Mouse (Mus musculus): ENCODE results near the gene Hmgxb4.
A peak's percentile ranks its signal among the peaks of the same experiment; 100 is the strongest.

Hmgxb4 gene

GRCm38 (mm10) chr8:75018274-75018972, 25.3 kb downstream of the Hmgxb4 start:
- no peak for DNase-seq (ENCODE audit: low spot score in 2 of 2)

DNA sequence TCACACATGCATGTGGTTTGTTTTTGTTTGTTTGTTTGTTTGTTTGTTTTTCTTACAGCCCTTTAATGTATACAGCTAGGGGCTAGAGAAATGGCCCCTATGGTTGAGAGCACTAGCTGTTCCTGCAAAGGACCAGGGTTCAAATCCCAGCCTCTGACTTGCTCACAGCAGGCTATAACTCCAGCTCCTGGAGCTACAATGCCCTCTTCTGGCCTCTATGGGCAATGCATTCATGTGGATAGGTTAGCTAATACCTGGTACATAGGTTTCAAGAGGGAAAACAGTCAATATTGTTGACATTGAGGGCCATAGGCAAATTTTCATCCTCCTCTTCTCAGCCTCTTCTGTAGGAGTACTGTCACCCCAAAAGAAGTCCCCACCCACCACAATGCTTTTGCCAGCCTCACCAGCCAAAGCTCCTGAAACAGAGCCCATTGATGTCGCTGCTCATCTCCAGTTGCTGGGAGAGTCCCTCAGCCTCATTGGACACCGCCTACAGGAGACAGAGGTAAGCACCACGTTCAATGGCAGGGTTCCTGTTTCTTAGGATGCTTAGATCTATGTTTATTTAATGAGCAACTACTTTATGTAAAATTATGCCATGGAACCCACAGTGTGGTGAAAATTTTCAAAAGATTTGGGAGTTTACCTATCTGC, 30.6 kb downstream of the Hmgxb4 start:
- no peak for DNase-seq (ENCODE audit: low spot score in 2 of 2)

DNA sequence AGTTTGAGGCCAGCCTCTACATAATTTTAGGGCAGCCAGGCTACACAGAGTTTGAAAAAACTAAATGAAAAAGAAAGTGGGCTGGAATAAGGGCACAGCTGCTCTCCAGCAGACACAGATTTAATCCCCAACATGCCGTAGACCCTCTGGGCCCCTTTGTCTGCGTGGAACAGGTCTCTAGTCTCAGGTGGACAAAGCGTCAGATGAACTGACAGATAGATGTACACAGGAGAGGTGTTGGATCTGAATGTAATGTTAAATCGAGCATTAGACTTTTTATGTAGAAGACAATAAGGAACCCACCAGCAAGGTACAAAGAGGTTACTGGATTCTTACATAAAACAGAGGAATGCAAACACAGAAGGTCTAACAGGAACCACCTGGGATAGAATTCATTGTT, 32.7 kb downstream of the Hmgxb4 start:
- no peak for DNase-seq (ENCODE audit: low spot score in 2 of 2)

DNA sequence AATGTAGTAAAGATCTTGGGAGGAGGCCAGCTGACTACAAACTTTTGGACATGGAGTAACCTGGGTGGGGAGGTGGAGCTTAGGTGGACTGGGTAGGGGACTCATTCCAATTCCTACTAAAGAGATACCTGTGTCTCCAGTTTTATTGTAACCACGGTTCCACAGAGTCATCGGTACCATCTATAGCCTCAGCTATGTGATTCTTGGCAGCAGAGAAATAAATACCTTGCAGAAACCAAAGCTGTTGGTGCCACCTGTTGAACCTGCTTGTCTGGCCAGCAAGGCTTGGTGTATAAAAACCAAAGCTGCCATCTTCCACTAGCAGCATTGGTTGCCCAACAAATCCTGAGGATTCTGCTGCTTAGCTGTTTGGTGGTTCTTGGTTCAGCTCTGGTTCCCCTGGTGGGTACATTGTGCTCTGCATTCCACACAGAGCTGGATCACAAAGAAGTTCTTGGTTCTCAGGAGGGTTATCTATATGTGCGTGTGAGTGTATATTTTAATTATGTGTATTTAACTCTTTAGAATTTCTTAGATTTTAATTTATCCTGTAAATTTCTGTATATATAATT, 37.4 kb downstream of the Hmgxb4 start:
- no peak for DNase-seq (ENCODE audit: low spot score in 2 of 2)

- DNase-seq (ENCODE audit: low spot score in 2 of 2) = no peak
Observed at GRCm38 (mm10) chr8:75032961-75033360, 39.8 kb downstream of the Hmgxb4 start.

DNA sequence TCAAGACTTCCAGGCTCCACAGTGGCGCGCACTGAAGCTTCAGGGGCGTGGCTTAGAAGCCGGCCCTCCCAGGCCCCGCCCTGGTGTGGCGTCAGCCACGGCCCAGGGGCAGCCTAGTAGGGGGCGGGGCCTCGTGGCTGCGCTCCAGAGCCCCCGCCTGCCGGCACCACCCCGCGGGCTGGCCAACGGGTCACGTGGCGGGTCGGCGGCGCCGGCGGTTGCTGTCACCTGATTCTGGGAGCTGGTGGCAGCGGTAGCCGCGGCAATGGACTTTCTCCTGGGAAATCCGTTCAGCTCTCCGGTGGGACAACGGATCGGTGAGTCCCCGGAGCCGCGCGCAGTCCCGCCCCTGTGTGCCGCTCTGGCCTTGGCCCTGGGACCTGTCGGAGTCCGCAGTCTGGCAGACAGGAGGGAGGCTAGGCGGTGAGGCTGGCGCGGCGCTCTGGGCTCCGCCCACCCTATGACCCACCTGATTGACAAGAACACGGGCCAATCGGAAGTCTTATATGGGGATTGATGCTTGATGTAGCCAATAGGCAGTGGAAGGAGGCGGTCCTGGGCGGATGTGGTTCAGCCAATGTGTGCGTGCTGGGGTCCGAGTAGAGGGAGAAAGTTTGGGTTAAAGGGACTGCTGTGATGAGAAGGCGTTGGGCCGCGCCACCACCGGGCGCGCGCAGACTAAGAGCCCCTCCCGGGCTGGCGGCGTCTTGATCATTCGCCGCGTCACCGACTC, 40.5 kb downstream of the Hmgxb4 start, which contains the start of gene Tom1:
Tom1 (plus strand) TSS at position 195 of the 733 bp plus-strand sequence.
- DNase-seq (ENCODE audit: low spot score in 2 of 2) = peak; percentile 99

GRCm38 (mm10) chr8:75034285-75034684, 41.1 kb downstream of the Hmgxb4 start:
- no peak for DNase-seq (ENCODE audit: low spot score in 2 of 2)

DNA sequence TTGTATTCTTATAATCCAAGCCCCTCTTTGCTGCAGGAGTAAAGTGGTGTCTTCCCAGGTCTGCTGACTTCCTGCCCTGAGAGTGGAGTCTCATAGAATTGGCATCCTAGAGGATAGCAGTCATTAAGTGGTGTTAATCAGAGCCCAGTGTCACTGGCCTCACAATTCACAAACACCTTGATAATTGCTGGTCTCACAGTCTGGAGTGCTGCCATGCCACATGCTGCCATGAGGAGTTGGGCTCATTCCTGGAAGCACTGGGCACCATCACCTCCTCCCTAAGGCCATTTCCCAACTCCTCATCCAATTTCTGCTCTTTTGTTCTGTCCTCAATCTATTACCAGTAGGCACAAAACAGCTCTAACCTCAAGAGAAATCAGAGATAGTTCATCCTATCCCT, 42.5 kb downstream of the Hmgxb4 start:
- DNase-seq (ENCODE audit: low spot score in 2 of 2) = no peak

DNA sequence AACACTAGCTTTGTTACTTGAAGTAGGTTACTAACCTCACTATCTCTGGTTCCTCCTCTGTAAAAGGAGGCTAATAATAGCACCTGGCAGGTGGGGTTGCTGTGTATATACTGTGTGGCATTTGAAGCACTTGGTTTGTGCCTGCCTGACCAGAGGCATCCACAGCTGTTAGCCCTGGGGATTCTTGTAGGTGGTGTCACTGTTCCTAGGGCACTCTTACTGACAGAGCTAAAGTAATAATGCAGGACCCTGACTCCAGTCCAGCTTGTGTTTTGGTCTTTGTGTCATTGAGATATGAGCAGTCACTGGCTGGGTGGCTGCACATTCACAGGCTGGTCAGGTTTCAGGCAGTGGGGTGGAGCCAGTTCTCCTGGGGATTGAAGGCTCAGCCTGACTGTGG, 45.3 kb downstream of the Hmgxb4 start:
- no peak for DNase-seq (ENCODE audit: low spot score in 2 of 2)

GRCm38 (mm10) chr8:75039754-75040153, 46.6 kb downstream of the Hmgxb4 start:
- DNase-seq (ENCODE audit: low spot score in 2 of 2) = no peak

DNA sequence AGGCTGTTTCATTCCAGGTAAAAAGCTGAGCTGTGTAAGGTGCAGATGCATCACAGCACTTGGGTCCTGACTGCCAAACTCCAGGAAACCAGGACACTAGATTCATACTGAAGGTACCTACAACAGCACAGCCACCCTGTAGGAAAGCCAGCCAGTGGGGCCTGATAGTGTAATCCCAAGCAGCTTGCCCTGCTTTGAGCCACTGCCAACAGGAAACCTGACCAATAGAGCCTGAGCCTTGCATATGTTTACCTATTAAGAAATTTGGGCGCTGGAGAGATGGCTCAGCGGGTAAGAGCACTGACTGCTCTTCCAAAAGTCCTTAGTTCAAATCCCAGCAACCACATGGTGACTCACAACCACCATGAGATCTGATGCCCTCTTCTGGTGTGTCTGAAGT, 49.0 kb downstream of the Hmgxb4 start:
- DNase-seq (ENCODE audit: low spot score in 2 of 2) = no peak

DNA sequence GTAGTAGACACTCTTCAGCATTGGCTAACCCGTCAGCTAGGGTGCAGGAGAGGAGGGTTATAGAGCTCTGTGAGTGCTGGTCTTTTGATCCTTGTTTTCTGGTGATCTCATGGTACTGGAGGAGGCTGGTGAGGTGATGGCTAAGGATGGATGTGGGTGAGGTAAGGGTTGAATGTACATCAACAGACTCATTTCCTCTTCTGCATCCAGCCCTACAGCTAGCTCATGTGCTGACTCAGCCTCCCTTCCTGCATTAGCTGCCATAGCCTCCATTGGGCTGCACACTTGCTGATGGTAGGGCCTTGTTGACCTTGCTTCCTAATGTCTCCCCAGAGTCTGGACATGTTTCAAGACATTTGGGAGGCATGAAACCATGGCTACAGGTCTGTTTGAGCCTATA, 49.8 kb downstream of the Hmgxb4 start:
- no peak for DNase-seq (ENCODE audit: low spot score in 2 of 2)

DNA sequence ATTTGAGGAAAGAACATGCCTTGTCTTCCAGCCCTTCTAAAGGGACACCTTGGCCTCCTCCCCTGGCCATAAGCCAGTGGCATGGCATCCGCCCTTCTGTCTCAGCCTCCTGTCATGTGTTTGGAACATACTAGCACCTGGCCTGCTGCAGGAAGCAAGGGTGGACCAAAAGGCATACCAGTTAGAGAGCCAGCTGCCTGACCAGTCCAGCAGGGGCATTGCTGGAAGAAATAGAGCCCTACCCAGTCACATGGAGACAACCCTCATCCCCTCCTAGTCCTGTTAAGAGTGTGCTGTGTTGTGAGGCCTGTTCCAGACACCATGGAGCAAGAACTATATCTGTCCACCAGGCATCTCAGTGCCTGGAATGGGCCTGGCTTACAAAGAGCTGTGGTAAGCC, 53.1 kb downstream of the Hmgxb4 start:
- DNase-seq (ENCODE audit: low spot score in 2 of 2) = no peak

DNA sequence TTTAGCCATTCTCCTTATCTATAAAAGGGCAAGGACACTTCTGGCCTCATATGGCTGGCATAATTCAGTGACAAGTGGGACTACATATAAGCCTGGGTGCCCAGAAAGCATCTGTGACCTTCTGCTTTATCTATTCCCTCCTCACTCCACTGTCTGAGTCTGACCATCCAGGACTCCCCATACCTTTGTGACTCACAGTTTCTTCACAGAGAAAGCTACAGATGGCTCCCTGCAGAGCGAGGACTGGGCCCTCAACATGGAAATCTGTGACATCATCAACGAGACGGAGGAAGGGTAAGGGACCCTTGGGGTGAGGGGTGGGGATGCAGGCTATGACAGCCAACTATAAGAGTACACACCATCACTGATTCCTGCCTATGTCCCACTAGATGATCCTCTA, 54.6 kb downstream of the Hmgxb4 start:
- DNase-seq (ENCODE audit: low spot score in 2 of 2) = no peak

- no peak for DNase-seq (ENCODE audit: low spot score in 2 of 2)
Observed at GRCm38 (mm10) chr8:75053342-75053741, 60.2 kb downstream of the Hmgxb4 start.

DNA sequence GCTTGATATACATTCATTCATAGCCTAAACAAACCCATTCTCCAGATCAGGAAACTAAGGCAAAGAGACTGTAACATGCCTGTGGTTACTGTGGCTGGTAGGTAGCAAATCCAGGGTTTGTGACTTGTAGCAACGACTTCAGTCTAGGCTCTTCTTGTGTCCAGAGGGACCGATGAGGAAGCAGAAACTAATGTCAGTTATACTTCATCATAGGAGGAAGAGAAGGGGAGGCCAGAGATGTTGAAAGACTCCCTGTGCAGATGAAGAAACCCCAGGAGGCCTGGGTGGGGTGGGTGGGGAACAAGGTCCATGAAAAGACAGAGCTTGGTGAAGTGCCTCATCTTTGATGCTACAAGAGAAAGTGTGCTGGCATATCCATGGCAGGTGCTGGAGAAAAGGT, 62.5 kb downstream of the Hmgxb4 start:
- no peak for DNase-seq (ENCODE audit: low spot score in 2 of 2)

DNA sequence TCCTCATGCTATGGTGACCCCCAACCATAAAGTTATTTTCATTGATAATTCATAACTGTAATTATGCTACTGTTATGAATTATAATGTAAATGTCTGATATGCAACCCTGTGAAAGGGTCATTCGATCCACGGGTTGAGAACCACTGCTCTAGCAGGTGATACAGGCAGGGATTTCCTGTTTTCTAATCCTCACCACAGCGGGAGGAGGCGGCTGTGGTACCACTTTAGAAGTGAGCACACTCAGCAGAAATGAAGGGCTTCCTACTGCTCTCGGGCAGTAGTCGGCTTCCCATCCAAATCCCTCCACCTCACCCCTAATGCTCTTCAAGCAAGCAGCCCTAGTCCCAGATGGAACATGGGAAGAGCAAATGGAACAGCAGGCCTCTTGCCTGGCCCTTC, 66.9 kb downstream of the Hmgxb4 start:
- no peak for DNase-seq (ENCODE audit: low spot score in 2 of 2)

- DNase-seq (ENCODE audit: low spot score in 2 of 2) = no peak
Observed at GRCm38 (mm10) chr8:75060815-75061214, 67.7 kb downstream of the Hmgxb4 start.

DNA sequence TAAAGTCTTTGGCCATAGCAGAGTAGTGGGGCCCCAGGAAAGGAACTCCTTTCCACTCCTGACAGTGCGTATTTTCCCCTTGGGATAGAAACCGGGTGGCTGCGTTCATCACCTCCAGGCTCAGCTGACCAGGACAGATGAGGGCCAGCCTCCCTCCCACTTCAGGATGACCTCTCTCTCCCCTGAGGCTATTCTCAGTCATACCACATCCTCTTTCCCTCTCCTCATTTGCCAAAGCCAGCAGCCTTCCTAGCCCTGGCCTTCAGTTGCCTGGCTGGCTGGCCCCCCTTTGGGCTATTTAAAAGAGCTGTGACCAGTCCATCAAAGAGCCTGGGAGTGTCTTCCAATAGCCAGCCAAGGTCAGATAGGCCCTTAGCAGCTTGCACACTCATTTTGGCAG, 70.1 kb downstream of the Hmgxb4 start:
- DNase-seq (ENCODE audit: low spot score in 2 of 2) = no peak

- peak; percentile 14 to 15 for DNase-seq (ENCODE audit: low spot score in 2 of 2)
Observed at GRCm38 (mm10) chr8:75064790-75065189, 71.6 kb downstream of the Hmgxb4 start.

DNA sequence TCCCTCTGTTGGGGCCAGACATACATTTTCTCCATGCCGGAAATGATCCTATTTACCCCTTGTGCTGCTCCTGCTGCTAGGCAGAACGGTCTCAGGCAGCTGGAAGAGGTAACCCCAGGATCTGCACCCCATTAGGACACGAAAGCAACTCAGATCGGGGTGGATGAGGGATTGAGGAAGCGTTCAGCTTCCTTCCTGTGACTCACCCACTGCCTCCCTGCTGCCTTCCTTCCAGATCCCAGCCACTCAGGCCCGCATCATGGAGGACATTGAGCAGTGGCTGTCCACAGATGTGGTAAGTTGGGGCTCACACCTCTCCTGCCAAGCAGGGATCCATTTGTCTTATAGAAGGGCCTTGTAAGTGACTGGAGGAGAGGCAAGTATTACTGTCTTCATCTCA, 74.1 kb downstream of the Hmgxb4 start:
- no peak for DNase-seq (ENCODE audit: low spot score in 2 of 2)

- no peak for DNase-seq (ENCODE audit: low spot score in 2 of 2)
Observed at GRCm38 (mm10) chr8:75070297-75070696, 77.1 kb downstream of the Hmgxb4 start.

Data from right cerebral cortex, adult 2 months (tissue).